Comparison of ENCODE assay signal across 8 mouse cellular contexts in the genomic region with DNA sequence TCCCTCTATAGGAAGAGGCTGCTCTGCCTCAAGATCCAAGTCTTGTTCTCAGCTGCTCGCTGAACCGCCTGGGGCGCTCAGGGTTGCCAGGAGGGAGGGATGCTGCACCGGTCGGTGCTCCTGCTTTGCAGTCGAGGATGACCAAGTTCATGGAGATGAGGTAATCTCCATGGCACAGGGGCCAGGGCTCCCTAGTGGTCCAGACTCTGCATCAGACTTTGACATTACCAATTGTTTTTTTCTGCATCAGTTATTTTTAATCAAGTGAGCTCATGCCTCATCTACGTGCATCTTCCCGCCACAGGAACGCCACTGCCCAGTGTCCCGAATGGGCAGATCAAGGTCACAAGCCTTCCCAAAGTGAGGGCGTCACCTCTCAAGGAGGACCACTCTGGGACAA.
A peak's percentile ranks its signal among the peaks of the same experiment; 100 is the strongest.
DNase-seq lines count a peak whose midpoint lies in the region; ATAC-seq lines count a peak whose summit lies in the region.

No protein-coding gene starts in this region.

- H3K4me2 ChIP-seq in heart, embryonic 16.5 days (ENCODE audit: low read depth, low read length): peak overlapping the region; percentile 58
- peak overlapping the region; percentile 40; the same call in 1 of the 2 replicates for H3K4me2 ChIP-seq in midbrain, embryonic 13.5 days (replicated peaks)

- H3K4me3 ChIP-seq in embryonic facial prominence, embryonic 10.5 days: peak overlapping the region; percentile 59
- peak overlapping the region; percentile 58 for H3K4me3 ChIP-seq in heart, embryonic 16.5 days (ENCODE audit: low read length)
- H3K4me3 ChIP-seq in midbrain, embryonic 13.5 days (replicated peaks): no peak overlapping the region

- peak overlapping the region; percentile 77 for H3K9ac ChIP-seq in heart, embryonic 16.5 days (ENCODE audit: low read length)
- no peak overlapping the region for H3K9ac ChIP-seq in midbrain, embryonic 13.5 days (replicated peaks)

- H3K36me3 ChIP-seq in embryonic facial prominence, embryonic 10.5 days (replicated peaks): 0 out of 2 replicates have a peak, but pooled peaks cover 2% of the 10 kb centered on the region
- no peaks in the 10 kb centered on the region for H3K36me3 ChIP-seq in heart, embryonic 16.5 days (ENCODE audit: control insufficient read depth, insufficient read depth)
- no peaks in the 10 kb centered on the region for H3K36me3 ChIP-seq in midbrain, embryonic 13.5 days

- H3K27me3 ChIP-seq in embryonic facial prominence, embryonic 10.5 days (replicated peaks; ENCODE audit: low read depth, poor library complexity, severe bottlenecking): no peaks in the 10 kb centered on the region
- no peaks in the 10 kb centered on the region for H3K27me3 ChIP-seq in heart, embryonic 16.5 days (ENCODE audit: control insufficient read depth, insufficient read depth, low read length)
- H3K27me3 ChIP-seq in midbrain, embryonic 13.5 days: no peaks in the 10 kb centered on the region

- H3K9me3 ChIP-seq in embryonic facial prominence, embryonic 10.5 days: no peaks in the 10 kb centered on the region
- H3K9me3 ChIP-seq in heart, embryonic 16.5 days (replicated peaks; ENCODE audit: control insufficient read depth, low read length): no peaks in the 10 kb centered on the region
- H3K9me3 ChIP-seq in midbrain, embryonic 13.5 days: no peaks in the 10 kb centered on the region

- peaks cover 94% of the 10 kb centered on the region for H3K4me1 ChIP-seq in embryonic facial prominence, embryonic 10.5 days
- H3K4me1 ChIP-seq in heart, embryonic 16.5 days (ENCODE audit: control insufficient read depth, insufficient read depth, low read length): peaks cover 79% of the 10 kb centered on the region
- peaks cover 93% of the 10 kb centered on the region for H3K4me1 ChIP-seq in midbrain, embryonic 13.5 days (replicated peaks)

- ATAC-seq in heart, embryonic 16.5 days (replicated peaks; ENCODE audit: extremely low read depth, insufficient read depth, low FRiP score): no peak
- ATAC-seq in midbrain, embryonic 13.5 days: no peak
- no peak for ATAC-seq in inflammation-experienced regulatory T-cells, adult 6 months

- WGBS in embryonic facial prominence, embryonic 10.5 days: 70% methylated on average over 11 of the region's 11 CpGs
- WGBS in heart, embryonic 16.5 days: 28% methylated on average over 11 of the region's 11 CpGs
- WGBS in midbrain, embryonic 13.5 days: 50% methylated on average over 11 of the region's 11 CpGs

- H3K27ac ChIP-seq in embryonic facial prominence, embryonic 10.5 days (replicated peaks): peak overlapping the region; percentile 92
- peak overlapping the region; percentile 89 for H3K27ac ChIP-seq in heart, embryonic 16.5 days (ENCODE audit: low read length)
- H3K27ac ChIP-seq in midbrain, embryonic 13.5 days: no peak overlapping the region

- peak; percentile 27 for DNase-seq in kidney, adult 11 months
- no peak for DNase-seq in kidney, postnatal 4 days
- DNase-seq in embryonic facial prominence, embryonic 10.5 days (ENCODE audit: low spot score): no peak
- no peak for DNase-seq in adipocyte (ENCODE audit: low spot score)
- no peak for DNase-seq in embryo, embryonic 10.5 days (ENCODE audit: low spot score)
